Mouse (Mus musculus) embryonic facial prominence, embryonic 12.5 days (tissue): ENCODE data around the gene Ccdc86. TPM values are rescaled to one million over a fixed set of nuclear protein-coding genes. Genes with fewer than 3 reads are reported as not detected.

Experiments used
- ATAC-seq: fragments of 200-750 bp; cut with Nextera tagmentation; 2 replicates; pipeline ENCODE4 v1.8.0; 2017; ENCODE audit not compliant: insufficient number of reproducible peaks, insufficient read depth, low FRiP score, low TSS enrichment
- H3K27ac ChIP-seq: fragments of 300-500 bp; sonication (generic); 2 replicates; pipeline ENCODE4 v1.5.1; 2016; ENCODE audit warnings: mild to moderate bottlenecking
- H3K27me3 ChIP-seq: fragments of 300-500 bp; sonication (generic); 2 replicates; pipeline ENCODE4 v1.6.1; 2016; ENCODE audit warnings: mild to moderate bottlenecking, moderate library complexity
- H3K36me3 ChIP-seq: fragments of 300-500 bp; sonication (generic); 2 replicates; pipeline ENCODE4 v1.6.1; 2016; ENCODE audit warnings: mild to moderate bottlenecking
- H3K4me1 ChIP-seq: fragments of 300-500 bp; sonication (generic); 2 replicates; pipeline ENCODE4 v1.6.1; 2016
- H3K4me2 ChIP-seq: fragments of 300-500 bp; sonication (generic); replicated peaks from 2 replicates; pipeline ENCODE4 v1.6.1; 2016; ENCODE audit warnings: mild to moderate bottlenecking, moderate library complexity
- H3K4me3 ChIP-seq: fragments of 300-500 bp; sonication (generic); 2 replicates; pipeline ENCODE4 v1.5.1; 2016; ENCODE audit warnings: mild to moderate bottlenecking
- H3K9ac ChIP-seq: fragments of 300-500 bp; sonication (generic); 2 replicates; pipeline ENCODE4 v1.6.1; 2016; ENCODE audit warnings: mild to moderate bottlenecking, moderate library complexity
- H3K9me3 ChIP-seq: fragments of 300-500 bp; sonication (generic); 2 replicates; pipeline ENCODE4 v1.6.1; 2016; ENCODE audit warnings: mild to moderate bottlenecking, moderate library complexity
- WGBS: fragments of 180-500 bp; shearing (Covaris S2); methylation state at CpG from one replicate; pipeline ENCODE4 v1.1.7; 2016; 5-methylcytosine and 5-hydroxymethylcytosine counted together
- polyA plus RNA-seq: library from polyadenylated mRNA; unstranded; fragments of >200 nt; fragmentation: Nextera tagmentation; extraction: Ambion mirVana; gene quantifications from 2 replicates; pipeline ENCODE4 v1.2.1, GENCODE M21; 2016

The Ccdc86 gene
- polyA plus RNA-seq = 32.3 and 32.8 TPM in 2 replicates

GRCm38 (mm10) chr19:10949112-10949511 lies at the start of gene Ccdc86:
TSS of gene Ccdc86 (minus strand) at chr19:10949266.
- under 1% methylated on average over 30 of the region's 30 CpGs for WGBS
- Histone ChIP-seq H3K4me3 (peak within 1 kb of the TSS; percentile 87), H3K4me2 (peak within 1 kb of the TSS; percentile 100), H3K27me3 (peaks cover 3% of the 10 kb centered on the region; the same call in 1 of the 2 replicates), H3K27ac (peak within 1 kb of the TSS; percentile 50; the same call in 1 of the 2 replicates), H3K4me1 (peaks cover 30% of the 10 kb centered on the region), H3K9me3 (no peaks in the 10 kb centered on the region), H3K9ac (peak within 1 kb of the TSS; percentile 84), H3K36me3 (peaks cover 22% of the 10 kb centered on the region)
- ATAC-seq = peak; percentile 92

- no peak for ATAC-seq
- Histone ChIP-seq H3K9ac (no peak within 1 kb of the TSS), H3K27me3 (no peaks in the 10 kb centered on the region), H3K36me3 (no peaks in the 10 kb centered on the region), H3K27ac (no peak within 1 kb of the TSS), H3K4me2 (no peak within 1 kb of the TSS), H3K9me3 (no peaks in the 10 kb centered on the region), H3K4me3 (no peak within 1 kb of the TSS), H3K4me1 (no peaks in the 10 kb centered on the region)
- 89% methylated on average over 7 of the region's 7 CpGs for WGBS
Observed at GRCm38 (mm10) chr19:10993150-10993549, 44.1 kb upstream of the Ccdc86 start, which contains the start of gene Ms4a15. TSS of gene Ms4a15 (minus strand) at chr19:10993250.

GRCm38 (mm10) chr19:10991911-10992310 lies 42.8 kb upstream of the Ccdc86 start:
- Histone ChIP-seq H3K27ac (no peak overlapping the region), H3K27me3 (no peaks in the 10 kb centered on the region), H3K4me1 (no peaks in the 10 kb centered on the region), H3K9me3 (no peaks in the 10 kb centered on the region), H3K9ac (no peak overlapping the region), H3K4me3 (no peak overlapping the region), H3K4me2 (no peak overlapping the region), H3K36me3 (no peaks in the 10 kb centered on the region)
- no peak for ATAC-seq

- no peaks in the 10 kb centered on the region for H3K9me3 ChIP-seq
- H3K4me1 ChIP-seq = no peaks in the 10 kb centered on the region
- no peak overlapping the region for H3K27ac ChIP-seq
- H3K9ac ChIP-seq = no peak overlapping the region
- WGBS = 53% methylated on average over 1 of the region's 1 CpGs
- no peaks in the 10 kb centered on the region for H3K36me3 ChIP-seq
- H3K4me3 ChIP-seq = no peak overlapping the region
- H3K4me2 ChIP-seq = no peak overlapping the region
- no peaks in the 10 kb centered on the region for H3K27me3 ChIP-seq
- ATAC-seq = no peak
Observed at GRCm38 (mm10) chr19:10990751-10991150, 41.7 kb upstream of the Ccdc86 start.

GRCm38 (mm10) chr19:10988563-10988962 lies 39.5 kb upstream of the Ccdc86 start:
- H3K4me2 ChIP-seq = no peak overlapping the region
- no peaks in the 10 kb centered on the region for H3K9me3 ChIP-seq
- H3K9ac ChIP-seq = no peak overlapping the region
- WGBS = 79% methylated on average over 1 of the region's 1 CpGs
- ATAC-seq = no peak
- no peak overlapping the region for H3K27ac ChIP-seq
- no peaks in the 10 kb centered on the region for H3K4me1 ChIP-seq
- H3K27me3 ChIP-seq = no peaks in the 10 kb centered on the region
- H3K36me3 ChIP-seq = no peaks in the 10 kb centered on the region
- no peak overlapping the region for H3K4me3 ChIP-seq

- H3K4me2 ChIP-seq = no peak overlapping the region
- no peak overlapping the region for H3K4me3 ChIP-seq
- H3K9ac ChIP-seq = no peak overlapping the region
- no peaks in the 10 kb centered on the region for H3K4me1 ChIP-seq
- H3K36me3 ChIP-seq = no peaks in the 10 kb centered on the region
- no peak for ATAC-seq
- no peak overlapping the region for H3K27ac ChIP-seq
- WGBS = 91% methylated on average over 4 of the region's 4 CpGs
- no peaks in the 10 kb centered on the region for H3K9me3 ChIP-seq
- no peaks in the 10 kb centered on the region for H3K27me3 ChIP-seq
Observed at GRCm38 (mm10) chr19:10985889-10986288, 36.8 kb upstream of the Ccdc86 start.

GRCm38 (mm10) chr19:10984551-10984950 lies 35.5 kb upstream of the Ccdc86 start:
- no peaks in the 10 kb centered on the region; the same call in 1 of the 2 replicates for H3K4me1 ChIP-seq
- WGBS = 79% methylated on average over 13 of the region's 13 CpGs
- H3K9ac ChIP-seq = no peak overlapping the region
- no peak overlapping the region for H3K4me2 ChIP-seq
- H3K4me3 ChIP-seq = no peak overlapping the region
- no peaks in the 10 kb centered on the region for H3K9me3 ChIP-seq
- no peak for ATAC-seq
- H3K27me3 ChIP-seq = no peaks in the 10 kb centered on the region
- no peak overlapping the region for H3K27ac ChIP-seq
- H3K36me3 ChIP-seq = no peaks in the 10 kb centered on the region

- ATAC-seq = no peak
- Histone ChIP-seq H3K9ac (no peak overlapping the region), H3K4me1 (no peaks in the 10 kb centered on the region; the same call in 1 of the 2 replicates), H3K27ac (no peak overlapping the region), H3K36me3 (no peaks in the 10 kb centered on the region), H3K4me3 (no peak overlapping the region), H3K4me2 (0 out of 2 replicates have a peak overlapping the region, but pooled peaks have one; percentile 12), H3K9me3 (no peaks in the 10 kb centered on the region), H3K27me3 (no peaks in the 10 kb centered on the region)
- 23% methylated on average over 14 of the region's 14 CpGs for WGBS
Observed at GRCm38 (mm10) chr19:10983146-10983545, 34.1 kb upstream of the Ccdc86 start.

- no peaks in the 10 kb centered on the region for H3K36me3 ChIP-seq
- H3K4me3 ChIP-seq = no peak overlapping the region
- no peak overlapping the region for H3K27ac ChIP-seq
- H3K27me3 ChIP-seq = no peaks in the 10 kb centered on the region
- ATAC-seq = no peak
- 84% methylated on average over 5 of the region's 5 CpGs for WGBS
- no peaks in the 10 kb centered on the region; the same call in 1 of the 2 replicates for H3K4me1 ChIP-seq
- no peak overlapping the region for H3K9ac ChIP-seq
- no peak overlapping the region for H3K4me2 ChIP-seq
- no peaks in the 10 kb centered on the region for H3K9me3 ChIP-seq
Observed at GRCm38 (mm10) chr19:10980210-10980609, 31.1 kb upstream of the Ccdc86 start.

- no peak overlapping the region for H3K27ac ChIP-seq
- H3K4me1 ChIP-seq = no peaks in the 10 kb centered on the region; the same call in 1 of the 2 replicates
- H3K4me2 ChIP-seq = no peak overlapping the region; the same call in 1 of the 2 replicates
- 13% methylated on average over 18 of the region's 18 CpGs for WGBS
- no peaks in the 10 kb centered on the region for H3K36me3 ChIP-seq
- no peak overlapping the region for H3K4me3 ChIP-seq
- ATAC-seq = no peak
- H3K27me3 ChIP-seq = no peaks in the 10 kb centered on the region
- no peaks in the 10 kb centered on the region for H3K9me3 ChIP-seq
- no peak overlapping the region for H3K9ac ChIP-seq
Observed at GRCm38 (mm10) chr19:10979184-10980168, 30.4 kb upstream of the Ccdc86 start.

- WGBS = 51% methylated on average over 4 of the region's 4 CpGs
Observed at GRCm38 (mm10) chr19:10976318-10976717, 27.3 kb upstream of the Ccdc86 start.

GRCm38 (mm10) chr19:10975187-10975586 lies 26.1 kb upstream of the Ccdc86 start:
- H3K4me3 ChIP-seq = no peak overlapping the region
- no peak overlapping the region for H3K9ac ChIP-seq
- no peaks in the 10 kb centered on the region for H3K27me3 ChIP-seq
- no peak overlapping the region for H3K4me2 ChIP-seq
- 69% methylated on average over 2 of the region's 2 CpGs for WGBS
- no peaks in the 10 kb centered on the region for H3K36me3 ChIP-seq
- no peaks in the 10 kb centered on the region for H3K9me3 ChIP-seq
- no peak overlapping the region for H3K27ac ChIP-seq
- no peaks in the 10 kb centered on the region; the same call in 1 of the 2 replicates for H3K4me1 ChIP-seq
- no peak for ATAC-seq

More at GRCm38 (mm10) chr19:10976318-10976717, 27.3 kb upstream of the Ccdc86 start:
- Histone ChIP-seq H3K4me3 (no peak overlapping the region), H3K9me3 (no peaks in the 10 kb centered on the region), H3K27ac (no peak overlapping the region), H3K4me2 (no peak overlapping the region), H3K27me3 (no peaks in the 10 kb centered on the region), H3K4me1 (no peaks in the 10 kb centered on the region; the same call in 1 of the 2 replicates), H3K36me3 (no peaks in the 10 kb centered on the region), H3K9ac (no peak overlapping the region)
- no peak for ATAC-seq
